Mouse (Mus musculus) small intestine, adult 2 months (tissue): ENCODE results near the gene Rbms3.

ENCODE experiments used
- CTCF ChIP-seq: fragments of 200-500 bp; IDR thresholded peaks from 2 replicates; pipeline ENCODE4 v1.5.1; 2012; ENCODE audit warnings: low read depth, mild to moderate bottlenecking, control low read depth, inconsistent platforms, low read length, moderate library complexity, mixed read lengths; ENCODE audit not compliant: insufficient replicate concordance, insufficient read length; ENCODE audit errors: extremely low read depth
- POLR2A ChIP-seq: fragments of 200-500 bp; IDR thresholded peaks from 2 replicates; pipeline ENCODE4 v1.6.1; 2012; ENCODE audit warnings: low read depth, mild to moderate bottlenecking, control low read depth, inconsistent platforms, low read length, moderate library complexity

GRCm38 (mm10) chr9:117013386-117013785 lies 616.3 kb downstream of the Rbms3 start:
- TF ChIP-seq POLR2A, result no peak
- TF ChIP-seq CTCF, result no peak
